Mouse (Mus musculus) kidney, adult 2 months (tissue): ENCODE results near the gene Gm45902. TPM values are rescaled to one million over a fixed set of nuclear protein-coding genes. Genes with fewer than 3 reads are reported as not detected.

Source experiments
- DNase-seq: peaks from one replicate; pipeline ENCODE4 v3.0.0; 2021
- H3K27ac ChIP-seq: fragments of 200-500 bp; 2 replicates; pipeline ENCODE4 v1.5.1; 2012; ENCODE audit warnings: low read depth, low read length, control low read depth, inconsistent platforms; ENCODE audit not compliant: insufficient read depth
- H3K27me3 ChIP-seq: fragments of 200-500 bp; replicated peaks from 2 replicates; pipeline ENCODE4 v1.6.1; 2012; ENCODE audit warnings: mild to moderate bottlenecking, moderate library complexity, low read length, inconsistent platforms; ENCODE audit not compliant: control insufficient read depth, insufficient read depth
- H3K36me3 ChIP-seq: fragments of 200-500 bp; 2 replicates; pipeline ENCODE4 v1.6.1; 2012; ENCODE audit warnings: mild to moderate bottlenecking, moderate library complexity, low read length, inconsistent platforms; ENCODE audit not compliant: control insufficient read depth, insufficient read depth
- H3K4me1 ChIP-seq: fragments of 200-500 bp; 2 replicates; pipeline ENCODE4 v1.6.1; 2011; ENCODE audit warnings: low read length; ENCODE audit not compliant: control insufficient read depth, insufficient read depth
- H3K4me3 ChIP-seq: fragments of 200-500 bp; 2 replicates; pipeline ENCODE4 v1.5.1; 2011; ENCODE audit warnings: mild to moderate bottlenecking, low read depth, low read length, control low read depth; ENCODE audit not compliant: insufficient read depth
- CTCF ChIP-seq: fragments of 200-500 bp; conservative IDR thresholded peaks from 2 replicates; pipeline ENCODE4 v1.5.1; 2011; ENCODE audit warnings: low read depth, mild to moderate bottlenecking, control low read depth, low read length, moderate library complexity, mixed read lengths; ENCODE audit not compliant: insufficient read depth, insufficient read length
- POLR2A ChIP-seq: fragments of 200-500 bp; IDR thresholded peaks from one replicate; pipeline ENCODE4 v1.6.1; 2011; ENCODE audit warnings: low read depth, low read length, control low read depth
- WGBS: fragments of 180-500 bp; shearing (Covaris S2); methylation state at CpG from one replicate; pipeline ENCODE4 v1.1.7; 2018; 5-methylcytosine and 5-hydroxymethylcytosine counted together
- polyA plus RNA-seq: library from polyadenylated mRNA; depleted of rRNA; stranded (reverse); fragments of >200 nt; gene quantifications from 2 replicates; pipeline ENCODE4 v1.2.3, GENCODE M21; 2012

Gene Gm45902
- polyA plus RNA-seq, 1 experiment: 0.72 TPM

DNA sequence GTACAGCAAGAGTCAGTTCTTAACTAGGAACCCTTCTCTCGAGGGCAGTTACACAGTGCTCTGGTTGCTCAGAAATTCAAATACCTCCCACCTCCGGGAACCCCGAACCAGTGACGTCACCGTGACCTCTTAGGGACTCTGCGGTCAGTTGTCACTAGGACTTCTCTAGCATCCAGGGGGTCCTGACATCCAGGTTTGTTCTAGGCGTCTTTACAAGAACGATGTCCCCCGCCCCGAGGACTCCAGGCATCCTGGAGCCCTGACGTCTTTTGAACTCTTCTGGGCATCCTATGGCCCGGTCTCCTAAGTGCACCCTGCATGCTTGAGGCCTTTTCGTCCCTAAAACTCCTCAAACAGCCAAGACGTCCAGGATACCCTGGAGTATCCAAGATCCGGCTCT is 514 bp downstream of the Gm45902 start:
- peaks cover 1% of the 10 kb centered on the region; the same call in 1 of the 2 replicates for H3K36me3 ChIP-seq
- peak overlapping the region; percentile 74 for H3K4me3 ChIP-seq
- TF ChIP-seq POLR2A: no peak
- TF ChIP-seq CTCF: no peak
- peak; percentile 23 for DNase-seq
- no peaks in the 10 kb centered on the region for H3K27me3 ChIP-seq
- H3K4me1 ChIP-seq: no peaks in the 10 kb centered on the region
- WGBS: under 1% methylated on average over 15 of the region's 15 CpGs
- H3K27ac ChIP-seq: no peak overlapping the region

- no peak overlapping the region for H3K27ac ChIP-seq
- H3K36me3 ChIP-seq: no peaks in the 10 kb centered on the region
- no peak for TF ChIP-seq POLR2A
- no peak for TF ChIP-seq CTCF
Observed at GRCm38 (mm10) chr2:3500886-3501285, 11.7 kb downstream of the Gm45902 start.

GRCm38 (mm10) chr2:3499543-3499942 is 13.0 kb downstream of the Gm45902 start:
- TF ChIP-seq CTCF (no peak), POLR2A (no peak)
- Histone ChIP-seq H3K36me3 (no peaks in the 10 kb centered on the region; the same call in 1 of the 2 replicates), H3K27me3 (no peaks in the 10 kb centered on the region), H3K4me1 (no peaks in the 10 kb centered on the region), H3K4me3 (no peak overlapping the region), H3K27ac (no peak overlapping the region)
- no peak for DNase-seq
- WGBS: 97% methylated on average over 6 of the region's 6 CpGs

More at GRCm38 (mm10) chr2:3500886-3501285, 11.7 kb downstream of the Gm45902 start:
- 92% methylated on average over 5 of the region's 5 CpGs for WGBS
- H3K4me3 ChIP-seq: no peak overlapping the region
- H3K27me3 ChIP-seq: no peaks in the 10 kb centered on the region
- no peaks in the 10 kb centered on the region for H3K4me1 ChIP-seq
- no peak for DNase-seq

DNA sequence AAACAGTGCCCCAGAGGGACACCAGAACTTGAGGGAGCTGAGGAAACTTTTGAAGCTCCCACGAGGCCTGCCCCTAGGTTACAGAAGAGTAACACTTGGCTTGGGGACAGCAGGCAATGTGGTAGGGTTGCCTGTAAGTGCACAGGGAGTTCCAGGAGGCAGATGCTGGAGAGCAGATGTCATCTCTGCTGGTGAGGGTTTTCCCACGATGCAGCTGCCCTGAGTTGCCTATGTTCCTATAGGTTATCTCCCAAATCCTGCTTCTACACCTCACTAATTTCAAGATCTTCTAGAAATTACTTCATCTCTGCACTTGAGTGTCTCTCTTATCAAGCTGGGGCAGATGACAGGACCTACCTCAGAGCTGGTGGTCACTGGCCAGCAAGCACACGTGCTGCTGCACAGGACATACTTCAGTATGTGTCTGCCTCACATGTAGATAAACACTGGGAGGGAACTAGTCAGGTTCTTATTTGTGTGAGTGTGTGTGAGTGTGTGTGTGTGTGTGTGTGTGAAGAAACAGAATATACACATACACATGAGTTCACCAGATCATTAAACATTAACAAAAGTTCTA is 18.7 kb downstream of the Gm45902 start:
- Histone ChIP-seq H3K27me3 (no peaks in the 10 kb centered on the region), H3K4me3 (no peak overlapping the region), H3K4me1 (no peaks in the 10 kb centered on the region), H3K36me3 (no peaks in the 10 kb centered on the region; the same call in none of the 2 replicates), H3K27ac (no peak overlapping the region)
- DNase-seq: no peak
- 87% methylated on average over 3 of the region's 3 CpGs for WGBS
- TF ChIP-seq POLR2A (no peak), CTCF (no peak)

- H3K36me3 ChIP-seq: peaks cover 1% of the 10 kb centered on the region
- DNase-seq: no peak
- TF ChIP-seq CTCF (no peak), POLR2A (no peak)
- H3K27ac ChIP-seq: no peak overlapping the region
- 90% methylated on average over 3 of the region's 3 CpGs for WGBS
- no peaks in the 10 kb centered on the region for H3K4me1 ChIP-seq
- no peaks in the 10 kb centered on the region for H3K27me3 ChIP-seq
- H3K4me3 ChIP-seq: no peak overlapping the region
Observed at GRCm38 (mm10) chr2:3489816-3490215, 22.8 kb downstream of the Gm45902 start.

GRCm38 (mm10) chr2:3480239-3480638 is 32.4 kb downstream of the Gm45902 start:
- H3K27me3 ChIP-seq: no peaks in the 10 kb centered on the region
- H3K36me3 ChIP-seq: no peaks in the 10 kb centered on the region
- no peak for DNase-seq
- WGBS: 89% methylated on average over 3 of the region's 3 CpGs
- H3K27ac ChIP-seq: no peak overlapping the region
- H3K4me3 ChIP-seq: no peak overlapping the region
- no peaks in the 10 kb centered on the region for H3K4me1 ChIP-seq
- TF ChIP-seq CTCF (no peak), POLR2A (no peak)

- WGBS: 69% methylated on average over 3 of the region's 3 CpGs
- Histone ChIP-seq H3K4me3 (no peak overlapping the region), H3K27ac (no peak overlapping the region), H3K4me1 (peaks cover 4% of the 10 kb centered on the region; the same call in 1 of the 2 replicates), H3K27me3 (no peaks in the 10 kb centered on the region), H3K36me3 (no peaks in the 10 kb centered on the region)
- TF ChIP-seq POLR2A: no peak
- TF ChIP-seq CTCF: no peak
- DNase-seq: no peak
Observed at GRCm38 (mm10) chr2:3475746-3476251, 36.8 kb downstream of the Gm45902 start.
